Mouse (Mus musculus) heart, adult 2 months (tissue): ENCODE data around the gene Slc4a11.
"Not testable (repeated sequence)": the region's sequence is repeated elsewhere in the genome, so short reads cannot be mapped to it uniquely, and the experiment has no call there.

Source experiments
- EP300 ChIP-seq: fragments of 200-500 bp; IDR thresholded peaks from 2 replicates; pipeline ENCODE4 v1.6.1; 2011; ENCODE audit warnings: low read depth, low read length, control low read depth; ENCODE audit not compliant: insufficient read depth
- POLR2A ChIP-seq: fragments of 200-500 bp; IDR thresholded peaks from 2 replicates; pipeline ENCODE4 v1.6.1; 2011; ENCODE audit warnings: mild to moderate bottlenecking, low read depth, low read length, control low read depth; ENCODE audit not compliant: insufficient read depth

- TF ChIP-seq POLR2A, EP300: not testable (repeated sequence)
These were observed 48.3 kb downstream of the Slc4a11 start for GRCm38 (mm10) chr2:130649028-130649427.
